Mouse (Mus musculus) WW6 (cell line): ENCODE measurements at regions not wholly inside any gene's neighbourhood (a gene's known extent, or its start where the extent isn't known, plus 50 kb on each side); places are given as distances from the start of the nearest gene placed in this dataset.

Experiments
- DNase-seq: peaks from one replicate; pipeline ENCODE4 v3.0.0-alpha.2; 2013; ENCODE audit warnings: low read depth, low spot score

GRCm38 (mm10) chr5:106062926-106063325, 186.6 kb downstream of the Zfp326 start:
- no peak for DNase-seq

DNA sequence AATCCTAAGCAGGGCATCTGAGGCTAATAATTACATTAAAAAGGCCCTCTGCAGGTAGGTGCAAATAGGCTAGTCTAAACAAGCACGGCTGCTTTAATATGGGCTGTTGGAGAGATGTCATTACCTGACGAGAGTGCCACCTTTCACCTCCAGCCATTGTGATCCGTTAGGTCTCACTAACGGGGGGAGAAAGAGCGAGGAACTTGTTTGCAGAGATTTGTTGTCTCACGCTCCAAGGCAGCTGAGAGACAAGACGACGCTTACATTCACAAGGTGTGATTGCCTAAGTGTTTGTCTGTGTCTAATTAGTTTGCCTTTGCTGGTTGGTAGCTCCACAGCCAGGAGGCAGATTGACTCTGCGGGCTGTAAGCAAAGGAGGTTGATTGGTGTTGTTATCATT, 180.3 kb downstream of the Zfp326 start:
- DNase-seq = no peak

- no peak for DNase-seq
These were observed 178.9 kb downstream of the Zfp326 start for GRCm38 (mm10) chr5:106055221-106055620.

GRCm38 (mm10) chr5:106051026-106051425, 174.7 kb downstream of the Zfp326 start:
- DNase-seq = no peak

- DNase-seq = no peak
These were observed 168.7 kb downstream of the Zfp326 start for GRCm38 (mm10) chr5:106044878-106045585.

DNA sequence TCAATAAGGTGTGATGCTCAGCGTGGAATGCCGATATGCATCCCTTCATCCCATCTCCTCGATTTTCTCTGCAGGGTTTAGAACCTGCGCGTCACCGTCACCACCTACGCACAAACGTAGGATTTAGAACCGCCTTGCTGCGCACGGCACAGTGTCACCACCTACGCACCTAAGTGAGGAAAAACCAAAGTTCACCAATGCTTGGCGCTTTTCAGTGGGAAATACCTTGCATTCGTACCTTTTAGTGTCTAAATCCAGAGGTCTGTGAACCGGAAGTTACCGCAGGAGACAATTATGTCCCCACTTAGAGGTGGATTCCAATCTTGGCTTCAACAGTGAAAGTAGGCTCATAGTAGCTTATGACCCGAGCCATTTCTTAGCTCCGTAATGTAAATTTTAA, 162.0 kb downstream of the Zfp326 start:
- no peak for DNase-seq

- no peak for DNase-seq
These were observed 159.8 kb downstream of the Zfp326 start for GRCm38 (mm10) chr5:106036176-106036575.

DNA sequence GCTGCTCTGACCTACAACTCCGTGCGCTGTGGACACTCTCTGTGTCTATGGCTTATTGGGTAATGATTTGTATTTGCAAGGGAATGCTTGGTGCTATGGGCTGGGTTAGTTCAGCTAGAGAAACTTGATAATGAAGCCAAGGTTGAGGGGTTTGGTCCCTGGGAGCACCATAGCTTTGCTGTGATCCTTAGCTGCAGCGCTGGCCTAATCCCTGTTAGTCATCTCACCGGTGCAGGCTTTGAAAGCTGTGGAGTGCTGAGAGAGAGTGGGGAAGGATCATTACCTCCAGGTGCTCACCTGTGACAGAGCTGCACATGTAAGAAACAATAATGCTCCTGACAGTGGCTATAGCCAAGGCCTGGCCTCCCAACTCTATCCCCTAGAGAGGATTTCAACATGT, 156.6 kb downstream of the Zfp326 start:
- no peak for DNase-seq

DNA sequence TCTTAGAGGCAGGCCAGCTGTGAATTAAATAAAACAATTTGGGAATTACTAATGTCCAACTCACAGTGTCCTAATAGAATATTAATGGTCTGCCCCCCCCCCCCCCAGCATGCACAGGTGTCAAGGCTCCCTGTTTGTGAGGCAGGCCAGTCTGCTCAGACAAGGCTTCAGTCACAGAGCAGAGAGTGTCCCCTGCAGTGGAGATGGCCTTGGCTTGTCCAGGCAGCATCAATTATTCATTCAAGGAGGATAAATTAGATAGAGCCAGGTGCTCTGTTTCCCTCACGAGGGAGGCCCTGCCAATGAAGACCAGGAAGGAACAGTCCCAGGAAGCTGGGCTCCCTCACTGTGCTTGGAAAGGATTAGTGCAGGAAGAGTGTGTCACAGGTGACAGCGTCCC, 150.5 kb downstream of the Zfp326 start:
- no peak for DNase-seq

GRCm38 (mm10) chr5:106004292-106004917, 128.0 kb downstream of the Zfp326 start:
- DNase-seq = no peak

DNA sequence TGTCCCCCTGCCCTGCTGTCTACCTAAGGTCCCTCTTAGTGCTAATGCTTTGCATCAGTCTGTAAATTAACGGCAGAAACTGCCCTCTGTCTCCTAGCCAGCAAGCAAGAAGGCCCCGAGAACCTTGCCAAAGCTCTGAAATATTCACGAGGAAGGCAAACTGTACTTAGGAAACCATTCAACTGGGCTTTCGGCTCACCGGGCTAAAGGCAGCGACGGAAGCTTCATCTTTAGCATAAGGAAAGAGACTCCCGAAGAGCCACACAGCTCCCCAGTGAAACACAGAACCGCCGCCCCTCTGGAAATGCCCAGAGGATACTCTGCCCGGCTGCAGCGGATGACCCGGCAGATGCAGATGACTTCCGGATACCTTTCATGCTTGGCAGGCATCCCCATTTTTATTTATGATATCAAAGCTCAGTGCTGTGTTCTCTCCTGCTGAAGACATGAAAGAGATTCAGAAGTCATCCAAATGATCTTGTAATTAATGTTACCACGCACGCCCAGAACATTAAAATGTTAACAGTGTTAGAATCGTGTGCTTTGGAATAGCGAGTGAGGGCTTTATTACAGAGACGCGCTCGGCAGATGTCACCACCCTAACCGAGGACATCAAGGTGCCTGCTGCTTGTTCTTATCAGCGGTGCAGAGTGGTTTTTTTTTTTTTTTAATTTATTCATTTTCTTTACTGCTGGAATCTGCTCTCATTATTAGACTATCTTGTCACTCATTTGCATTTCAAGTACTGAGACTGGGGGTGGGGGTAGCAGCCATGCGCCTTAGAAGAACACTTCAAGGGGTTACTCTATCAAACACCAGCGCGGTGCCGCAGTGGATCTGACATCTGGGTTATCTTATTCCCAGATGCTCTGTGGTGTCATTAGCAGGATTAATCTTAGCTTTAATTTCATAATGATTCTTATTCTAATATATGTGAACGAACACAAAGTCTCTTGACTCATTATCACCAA, 127.2 kb downstream of the Zfp326 start:
- no peak for DNase-seq

- no peak for DNase-seq
These were observed 126.0 kb downstream of the Zfp326 start for GRCm38 (mm10) chr5:106002330-106002729.

DNA sequence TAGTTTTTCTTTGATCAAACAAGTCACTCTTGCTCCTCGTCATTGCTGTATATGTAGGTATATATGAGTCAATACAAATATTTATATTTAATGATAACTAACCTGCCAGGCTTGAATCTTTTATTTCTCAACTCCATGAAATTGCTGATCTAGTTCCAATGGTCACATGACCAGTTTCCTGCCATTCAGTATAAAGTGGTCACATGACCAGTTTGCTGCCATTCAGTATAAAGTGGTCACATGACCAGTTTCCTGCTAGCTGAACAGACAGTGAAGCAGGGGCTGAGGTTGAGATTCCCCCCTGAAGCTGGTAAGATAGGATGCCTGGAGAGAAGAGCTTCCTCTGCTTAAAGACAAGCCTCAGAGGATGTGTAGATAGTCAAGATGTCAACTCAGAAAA, 117.9 kb downstream of the Zfp326 start:
- no peak for DNase-seq

GRCm38 (mm10) chr5:105993066-105993760, 116.8 kb downstream of the Zfp326 start:
- DNase-seq = no peak

GRCm38 (mm10) chr5:105990777-105991176, 114.4 kb downstream of the Zfp326 start:
- no peak for DNase-seq

- DNase-seq = no peak
These were observed 110.0 kb downstream of the Zfp326 start for GRCm38 (mm10) chr5:105986401-105986800.

DNA sequence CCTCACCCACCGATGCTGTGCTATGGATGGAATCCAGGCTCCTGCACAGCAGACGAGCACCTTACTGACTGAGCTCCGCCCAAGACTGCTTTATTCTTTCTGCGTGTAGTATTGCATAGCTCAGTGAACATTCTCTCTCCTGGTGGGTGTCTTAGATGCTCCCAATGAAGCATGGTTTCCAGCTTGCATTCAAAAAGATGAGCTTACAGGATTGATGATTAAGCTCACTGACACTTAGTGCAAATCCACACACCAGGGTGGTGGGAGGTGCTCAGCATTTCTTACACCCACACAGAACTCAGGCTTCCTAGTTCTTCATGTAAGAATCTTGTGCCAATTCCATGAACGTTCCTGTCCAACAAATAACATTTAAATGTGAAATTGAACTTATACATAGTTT, 106.8 kb downstream of the Zfp326 start:
- no peak for DNase-seq

DNA sequence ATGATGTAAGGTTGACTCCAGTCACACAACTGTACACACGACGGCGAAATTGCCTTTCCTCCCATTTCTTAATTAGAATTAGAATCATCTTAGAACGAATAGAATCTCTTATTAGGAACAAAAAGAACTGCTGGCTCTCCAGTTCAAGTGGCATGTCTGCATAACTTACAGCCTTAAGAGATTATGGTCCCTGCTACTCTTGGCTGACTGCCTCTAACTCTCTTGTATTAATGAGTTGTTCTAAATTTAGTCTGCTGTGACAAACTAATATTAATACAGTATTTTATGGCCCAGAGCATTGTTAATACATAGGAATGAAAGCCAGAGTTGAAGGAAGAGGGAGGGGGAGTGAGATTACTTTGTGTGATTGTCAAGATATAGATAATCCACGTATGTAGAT, 100.4 kb downstream of the Zfp326 start:
- no peak for DNase-seq

DNA sequence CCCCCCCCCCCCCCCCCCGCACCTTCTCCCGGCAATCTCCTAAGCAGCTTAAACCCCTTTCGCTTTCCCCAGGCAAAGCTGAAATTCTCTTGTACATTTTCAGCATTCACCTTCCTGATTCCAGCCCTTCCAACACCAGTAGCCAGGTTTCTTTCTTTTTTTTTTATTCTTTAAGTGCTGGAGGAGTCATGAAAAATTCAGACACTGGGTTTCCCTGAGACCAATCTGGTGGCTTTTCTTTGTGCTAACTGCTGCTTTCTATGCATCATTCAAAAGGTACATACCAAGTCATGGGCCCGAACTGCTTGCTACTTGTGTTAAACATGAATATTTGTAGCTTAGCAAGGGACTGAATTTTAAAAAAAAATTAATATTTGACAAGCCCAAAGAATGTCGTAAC, 99.7 kb downstream of the Zfp326 start:
- DNase-seq = no peak

- no peak for DNase-seq
These were observed 99.1 kb downstream of the Zfp326 start for GRCm38 (mm10) chr5:105975275-105976011.

GRCm38 (mm10) chr5:105974576-105975177, 98.3 kb downstream of the Zfp326 start:
- DNase-seq = no peak
